Comparison of ENCODE assay signal across 10 mouse cellular contexts in the genomic region with DNA sequence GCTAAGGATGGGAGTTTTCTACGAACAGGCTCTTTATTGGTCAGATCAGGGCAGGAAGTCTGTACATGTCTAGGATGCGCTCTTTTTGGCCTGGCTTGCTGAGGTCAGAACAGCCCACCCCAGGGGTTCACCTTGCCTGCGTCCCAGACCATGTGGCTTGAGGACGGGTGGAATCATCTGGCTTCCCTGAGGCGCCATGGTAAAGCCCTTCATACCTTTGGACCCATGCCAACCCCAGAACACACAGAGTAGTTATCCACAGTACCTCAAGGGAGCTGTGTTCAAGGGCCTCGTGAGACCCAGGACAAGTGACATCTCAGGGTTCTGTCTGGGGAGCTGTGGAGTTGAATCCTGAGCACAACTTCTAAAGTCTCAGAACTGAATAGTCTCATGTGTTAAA. TPM values are rescaled to one million over a fixed set of nuclear protein-coding genes. Genes with fewer than 3 reads are reported as not detected.
"Had no signal": no experiment of that assay in that cellular context is flagged by ENCODE, and none has a peak within 500 bp of the region (broad histone marks: within the 10 kb centered on the region; RNA-seq: fewer than 3 reads in every experiment).

No protein-coding gene starts in this region.

- H3K27ac ChIP-seq: kidney, embryonic 15.5 days; limb, embryonic 13.5 days; liver, embryonic 14.5 days; neural tube, embryonic 15.5 days had no signal

- DNase-seq: kidney, postnatal 14 days; lung, adult 18-20 months; thymus, adult 18-20 months had no signal

- H3K4me3 ChIP-seq: kidney, embryonic 15.5 days; limb, embryonic 13.5 days; myocyte had no signal

RNA-seq across cellular contexts. Expression of gene Rcvrn, which starts 43.4 kb away (rescaled TPM):
- total RNA-seq: liver, adult 2 months; megakaryocyte-erythroid progenitor cell, adult 5-6 weeks had no signal
